Mouse (Mus musculus) neural tube, embryonic 15.5 days (tissue): Measurements from ENCODE around the gene Pgap3. TPM values are rescaled to one million over a fixed set of nuclear protein-coding genes. Genes with fewer than 3 reads are reported as not detected.
"Not testable (repeated sequence)": the region's sequence is repeated elsewhere in the genome, so short reads cannot be mapped to it uniquely, and the experiment has no call there.

Source experiments
- ATAC-seq: fragments of 200-750 bp; cut with Nextera tagmentation; 2 replicates; pipeline ENCODE4 v1.8.0; 2017; ENCODE audit warnings: mild to moderate bottlenecking, moderate TSS enrichment, moderate library complexity; ENCODE audit not compliant: low FRiP score
- H3K27ac ChIP-seq: fragments of 300-500 bp; sonication (generic); replicated peaks from 2 replicates; pipeline ENCODE4 v1.5.1; 2015; ENCODE audit warnings: mild to moderate bottlenecking, inconsistent platforms
- H3K27me3 ChIP-seq: fragments of 300-500 bp; sonication (generic); replicated peaks from 2 replicates; pipeline ENCODE4 v1.6.1; 2015; ENCODE audit warnings: inconsistent platforms
- H3K36me3 ChIP-seq: fragments of 300-500 bp; sonication (generic); 2 replicates; pipeline ENCODE4 v1.6.1; 2015; ENCODE audit warnings: inconsistent platforms
- H3K4me1 ChIP-seq: fragments of 300-500 bp; sonication (generic); 2 replicates; pipeline ENCODE4 v1.6.1; 2015; ENCODE audit warnings: inconsistent platforms
- H3K4me2 ChIP-seq: fragments of 300-500 bp; sonication (generic); 2 replicates; pipeline ENCODE4 v1.6.1; 2015; ENCODE audit warnings: inconsistent platforms, mild to moderate bottlenecking, moderate library complexity
- H3K4me3 ChIP-seq: fragments of 300-500 bp; sonication (generic); replicated peaks from 2 replicates; pipeline ENCODE4 v1.5.1; 2015; ENCODE audit warnings: mild to moderate bottlenecking, inconsistent platforms
- H3K9ac ChIP-seq: fragments of 300-500 bp; sonication (generic); replicated peaks from 2 replicates; pipeline ENCODE4 v1.6.1; 2015; ENCODE audit warnings: mild to moderate bottlenecking, inconsistent platforms
- H3K9me3 ChIP-seq: fragments of 300-500 bp; sonication (generic); replicated peaks from 2 replicates; pipeline ENCODE4 v1.6.1; 2016; ENCODE audit warnings: inconsistent platforms
- WGBS: fragments of 180-500 bp; shearing (Covaris S2); methylation state at CpG from one replicate; pipeline ENCODE4 v1.1.7; 2015; ENCODE audit warnings: mixed read lengths; 5-methylcytosine and 5-hydroxymethylcytosine counted together
- polyA plus RNA-seq: library from polyadenylated mRNA; unstranded; fragments of >200 nt; fragmentation: Nextera tagmentation; extraction: Ambion mirVana; gene quantifications from 2 replicates; pipeline ENCODE4 v1.2.1, GENCODE M21; 2015

Gene Pgap3
- polyA plus RNA-seq, 1 experiment from 2014 or later, result 7.4 TPM

- H3K9me3 ChIP-seq, result no peaks in the 10 kb centered on the region
- peaks cover 71% of the 10 kb centered on the region for H3K27me3 ChIP-seq
- no peak for ATAC-seq
- peaks cover 9% of the 10 kb centered on the region; the same call in 1 of the 2 replicates for H3K4me1 ChIP-seq
- no peak overlapping the region for H3K27ac ChIP-seq
- no peaks in the 10 kb centered on the region for H3K36me3 ChIP-seq
- H3K4me2 ChIP-seq, result no peak overlapping the region
- H3K9ac ChIP-seq, result no peak overlapping the region
- no peak overlapping the region for H3K4me3 ChIP-seq
- 87% methylated on average over 10 of the region's 10 CpGs for WGBS
These were observed 12.0 kb downstream of the Pgap3 start for GRCm38 (mm10) chr11:98388282-98388681.

- 58% methylated on average over 14 of the region's 14 CpGs for WGBS
- Histone ChIP-seq H3K9ac (no peak overlapping the region; the same call in 1 of the 2 replicates), H3K27me3 (peaks cover 67% of the 10 kb centered on the region)
These were observed 13.2 kb downstream of the Pgap3 start for GRCm38 (mm10) chr11:98387056-98387577.

GRCm38 (mm10) chr11:98386596-98386995 lies 13.7 kb downstream of the Pgap3 start:
- 18% methylated on average over 24 of the region's 24 CpGs for WGBS
- Histone ChIP-seq H3K9me3 (no peaks in the 10 kb centered on the region), H3K4me3 (no peak overlapping the region), H3K27ac (no peak overlapping the region), H3K27me3 (peaks cover 62% of the 10 kb centered on the region), H3K4me1 (peaks cover 9% of the 10 kb centered on the region; the same call in 1 of the 2 replicates), H3K36me3 (no peaks in the 10 kb centered on the region), H3K9ac (no peak overlapping the region; the same call in 1 of the 2 replicates), H3K4me2 (peak overlapping the region; percentile 35)
- ATAC-seq, result no peak

More at GRCm38 (mm10) chr11:98387056-98387577, 13.2 kb downstream of the Pgap3 start:
- H3K9me3 ChIP-seq, result no peaks in the 10 kb centered on the region
- no peak for ATAC-seq
- H3K4me3 ChIP-seq, result no peak overlapping the region
- H3K36me3 ChIP-seq, result no peaks in the 10 kb centered on the region
- no peak overlapping the region for H3K27ac ChIP-seq
- peak overlapping the region; percentile 35; the same call in 1 of the 2 replicates for H3K4me2 ChIP-seq
- H3K4me1 ChIP-seq, result peaks cover 9% of the 10 kb centered on the region; the same call in 1 of the 2 replicates

GRCm38 (mm10) chr11:98385638-98386585 lies 14.4 kb downstream of the Pgap3 start, which contains the start of gene Pnmt:
Pnmt (plus strand) TSS chr11:98386450.
- no peaks in the 10 kb centered on the region for H3K36me3 ChIP-seq
- H3K9me3 ChIP-seq, result no peaks in the 10 kb centered on the region
- 61% methylated on average over 25 of the region's 25 CpGs for WGBS
- H3K27ac ChIP-seq, result no peak within 1 kb of the TSS
- H3K4me3 ChIP-seq, result no peak within 1 kb of the TSS
- H3K9ac ChIP-seq, result no peak within 1 kb of the TSS; the same call in 1 of the 2 replicates
- peak within 1 kb of the TSS; percentile 35 for H3K4me2 ChIP-seq
- H3K27me3 ChIP-seq, result peaks cover 57% of the 10 kb centered on the region
- ATAC-seq, result no peak
- peaks cover 9% of the 10 kb centered on the region; the same call in 1 of the 2 replicates for H3K4me1 ChIP-seq

GRCm38 (mm10) chr11:98384721-98385637 lies 15.3 kb downstream of the Pgap3 start:
- WGBS, result 66% methylated on average over 8 of the region's 8 CpGs
- no peak for ATAC-seq

GRCm38 (mm10) chr11:98384216-98384615 lies 16.1 kb downstream of the Pgap3 start:
- Histone ChIP-seq H3K9ac (no peak overlapping the region), H3K27me3 (peaks cover 46% of the 10 kb centered on the region)
- 73% methylated on average over 20 of the region's 20 CpGs for WGBS

More at GRCm38 (mm10) chr11:98384721-98385637, 15.3 kb downstream of the Pgap3 start:
- peaks cover 48% of the 10 kb centered on the region for H3K27me3 ChIP-seq
- peaks cover 7% of the 10 kb centered on the region for H3K36me3 ChIP-seq
- H3K4me1 ChIP-seq, result peaks cover 9% of the 10 kb centered on the region; the same call in 1 of the 2 replicates
- no peak overlapping the region for H3K4me3 ChIP-seq
- no peak overlapping the region for H3K27ac ChIP-seq
- H3K4me2 ChIP-seq, result no peak overlapping the region
- H3K9me3 ChIP-seq, result no peaks in the 10 kb centered on the region
- H3K9ac ChIP-seq, result no peak overlapping the region

GRCm38 (mm10) chr11:98383261-98384030 lies 16.8 kb downstream of the Pgap3 start, which contains the start of gene Tcap:
Tcap (plus strand) TSS chr11:98383811.
- 65% methylated on average over 14 of the region's 14 CpGs for WGBS
- H3K9ac ChIP-seq, result no peak within 1 kb of the TSS

More at GRCm38 (mm10) chr11:98384216-98384615, 16.1 kb downstream of the Pgap3 start:
- Histone ChIP-seq H3K36me3 (peaks cover 14% of the 10 kb centered on the region), H3K4me3 (no peak overlapping the region), H3K4me2 (no peak overlapping the region), H3K4me1 (peaks cover 9% of the 10 kb centered on the region; the same call in 1 of the 2 replicates), H3K9me3 (no peaks in the 10 kb centered on the region), H3K27ac (no peak overlapping the region)
- ATAC-seq, result no peak

GRCm38 (mm10) chr11:98382405-98382804 lies 17.9 kb downstream of the Pgap3 start:
- H3K27me3 ChIP-seq, result peaks cover 28% of the 10 kb centered on the region
- ATAC-seq, H3K4me1 ChIP-seq, H3K9ac ChIP-seq, H3K4me2 ChIP-seq, H3K9me3 ChIP-seq, H3K4me3 ChIP-seq, H3K27ac ChIP-seq: not testable (repeated sequence)
- WGBS, result 60% methylated on average over 2 of the region's 2 CpGs
- H3K36me3 ChIP-seq, result peaks cover 31% of the 10 kb centered on the region

More at GRCm38 (mm10) chr11:98383261-98384030, 16.8 kb downstream of the Pgap3 start, which contains the start of gene Tcap:
- Histone ChIP-seq H3K9me3 (no peaks in the 10 kb centered on the region), H3K27me3 (peaks cover 39% of the 10 kb centered on the region), H3K4me3 (no peak within 1 kb of the TSS), H3K36me3 (peaks cover 21% of the 10 kb centered on the region), H3K27ac (no peak within 1 kb of the TSS), H3K4me1 (peaks cover 9% of the 10 kb centered on the region; the same call in 1 of the 2 replicates), H3K4me2 (no peak within 1 kb of the TSS)
- no peak for ATAC-seq

- Histone ChIP-seq H3K9me3 (no peaks in the 10 kb centered on the region), H3K4me3 (no peak overlapping the region), H3K36me3 (peaks cover 39% of the 10 kb centered on the region), H3K4me2 (no peak overlapping the region), H3K4me1 (peaks cover 4% of the 10 kb centered on the region; the same call in 1 of the 2 replicates), H3K27ac (no peak overlapping the region), H3K9ac (no peak overlapping the region), H3K27me3 (peaks cover 21% of the 10 kb centered on the region)
- ATAC-seq, result no peak
- WGBS, result 92% methylated on average over 2 of the region's 2 CpGs
These were observed 18.6 kb downstream of the Pgap3 start for GRCm38 (mm10) chr11:98381651-98382050.

- ATAC-seq, result no peak
- no peak overlapping the region for H3K4me3 ChIP-seq
These were observed 20.2 kb downstream of the Pgap3 start for GRCm38 (mm10) chr11:98380106-98380505.

More at GRCm38 (mm10) chr11:98380106-98380505, 20.2 kb downstream of the Pgap3 start:
- peaks cover 52% of the 10 kb centered on the region for H3K36me3 ChIP-seq
- no peak overlapping the region for H3K9ac ChIP-seq
- H3K27ac ChIP-seq, result no peak overlapping the region
- no peak overlapping the region for H3K4me2 ChIP-seq
- H3K4me1 ChIP-seq, result no peaks in the 10 kb centered on the region
- 80% methylated on average over 6 of the region's 6 CpGs for WGBS
- H3K27me3 ChIP-seq, result peaks cover 7% of the 10 kb centered on the region; the same call in 1 of the 2 replicates
- no peaks in the 10 kb centered on the region for H3K9me3 ChIP-seq
